Mouse (Mus musculus) cerebral cortex, adult 2 months (tissue): Measurements from ENCODE around the gene Mindy1.

Source experiments
- WGBS: fragments of 180-500 bp; shearing (Covaris S2); methylation state at CpG from one replicate; pipeline ENCODE4 v1.1.7; 2018; 5-methylcytosine and 5-hydroxymethylcytosine counted together

The Mindy1 gene

DNA sequence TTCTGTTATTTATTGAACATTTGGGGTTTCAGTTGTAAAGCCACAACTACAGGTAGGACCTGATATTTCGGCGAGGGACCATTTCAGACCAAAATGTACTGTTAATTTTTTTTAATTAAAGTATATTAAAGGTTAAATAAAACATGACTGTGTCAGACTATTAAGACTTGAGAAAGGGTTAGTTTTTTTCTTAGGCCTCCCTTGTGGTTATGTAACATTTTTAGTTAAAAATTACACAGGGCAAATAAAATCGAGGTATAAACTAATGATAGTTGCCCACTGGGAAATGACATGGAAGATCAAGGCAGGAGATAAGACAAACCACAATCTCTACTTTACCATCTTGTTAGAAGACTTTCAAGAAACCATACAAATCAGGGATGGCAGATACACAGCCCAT, 42.3 kb downstream of the Mindy1 start:
- WGBS = 89% methylated on average over 3 of the region's 3 CpGs

- WGBS = 88% methylated on average over 6 of the region's 6 CpGs
Observed at GRCm38 (mm10) chr3:95324454-95325144, 43.5 kb downstream of the Mindy1 start.

DNA sequence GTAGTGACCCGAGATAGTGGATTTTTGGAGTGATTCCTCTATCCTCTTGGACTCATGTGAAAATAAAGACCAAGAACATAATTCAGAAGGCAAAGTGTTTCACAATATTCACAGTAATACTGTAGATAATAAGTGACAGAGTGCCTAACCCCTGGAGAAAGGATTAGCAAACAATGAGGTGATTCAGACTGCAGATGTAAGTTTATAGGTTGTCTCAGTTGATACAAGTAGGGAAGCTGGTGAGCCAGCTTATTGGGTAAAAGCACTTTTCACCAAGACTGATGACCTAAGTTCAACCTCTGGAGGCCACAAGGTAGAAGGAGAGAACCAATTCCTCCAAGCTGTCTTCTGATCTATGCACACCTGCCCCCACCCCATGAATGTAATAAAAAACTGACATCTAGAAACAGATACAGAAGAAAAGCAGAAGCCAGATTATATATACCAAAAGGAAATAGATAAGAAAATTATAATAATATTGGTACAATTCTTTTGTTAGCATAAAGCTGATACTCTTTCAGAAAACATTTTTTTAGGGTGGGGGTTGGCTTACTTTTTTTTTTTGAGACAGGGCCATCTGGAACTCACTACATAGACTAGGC, 47.8 kb downstream of the Mindy1 start:
- WGBS = 86% methylated on average over 1 of the region's 1 CpGs

DNA sequence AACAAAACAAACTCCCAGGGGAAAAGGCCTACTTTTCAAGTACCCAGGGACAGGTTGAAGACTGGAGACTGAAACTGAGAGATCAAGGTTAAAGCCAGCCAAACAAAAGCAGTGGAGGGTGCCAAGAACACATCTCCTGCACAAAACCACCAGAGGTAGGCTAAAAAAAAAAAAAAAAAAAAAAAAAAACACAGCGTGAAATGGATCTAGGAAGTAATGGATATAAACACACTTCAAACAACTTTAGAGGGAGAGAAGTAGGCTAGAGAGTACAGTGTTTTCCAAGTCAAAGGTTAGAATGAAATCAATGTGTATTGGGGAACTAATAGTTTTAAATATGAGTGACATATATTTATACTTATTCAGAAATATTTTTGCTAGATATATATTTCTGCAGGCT, 50.4 kb downstream of the Mindy1 start:
- 89% methylated on average over 1 of the region's 1 CpGs for WGBS

- 98% methylated on average over 4 of the region's 4 CpGs for WGBS
Observed at GRCm38 (mm10) chr3:95337345-95337744, 56.2 kb downstream of the Mindy1 start.

- WGBS = 96% methylated on average over 4 of the region's 4 CpGs
Observed at GRCm38 (mm10) chr3:95338251-95338650, 57.1 kb downstream of the Mindy1 start.

GRCm38 (mm10) chr3:95343356-95344000, 62.3 kb downstream of the Mindy1 start:
- 85% methylated on average over 9 of the region's 9 CpGs for WGBS
